Mouse (Mus musculus): ENCODE data around the gene 1700037H04Rik. TPM values are rescaled to one million over a fixed set of nuclear protein-coding genes. Genes with fewer than 3 reads are reported as not detected.
A peak's percentile ranks its signal among the peaks of the same experiment; 100 is the strongest.

The 1700037H04Rik gene
- total RNA-seq, 2 experiments from 2014 or later = 9.7 to 12.8 TPM

DNA sequence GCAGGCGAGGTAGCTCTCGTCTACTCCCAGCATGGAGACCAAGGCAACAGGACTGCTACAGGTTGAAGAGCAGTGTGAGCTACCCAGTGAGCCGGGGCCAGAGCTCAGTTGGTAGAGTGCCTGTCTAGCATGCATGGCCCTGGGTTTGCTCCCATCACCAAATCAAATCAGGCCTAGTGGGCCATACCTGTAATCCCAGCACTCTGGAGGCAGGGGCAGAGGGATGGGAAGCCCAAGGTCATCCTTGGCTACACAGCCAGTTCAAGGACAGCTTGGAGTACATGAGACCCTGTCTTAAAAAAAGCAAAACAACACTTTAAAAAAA lies 10.7 kb downstream of the 1700037H04Rik start:
- no peak for DNase-seq
- intact Hi-C loops (cut with DNase I) = no loop called here

DNA sequence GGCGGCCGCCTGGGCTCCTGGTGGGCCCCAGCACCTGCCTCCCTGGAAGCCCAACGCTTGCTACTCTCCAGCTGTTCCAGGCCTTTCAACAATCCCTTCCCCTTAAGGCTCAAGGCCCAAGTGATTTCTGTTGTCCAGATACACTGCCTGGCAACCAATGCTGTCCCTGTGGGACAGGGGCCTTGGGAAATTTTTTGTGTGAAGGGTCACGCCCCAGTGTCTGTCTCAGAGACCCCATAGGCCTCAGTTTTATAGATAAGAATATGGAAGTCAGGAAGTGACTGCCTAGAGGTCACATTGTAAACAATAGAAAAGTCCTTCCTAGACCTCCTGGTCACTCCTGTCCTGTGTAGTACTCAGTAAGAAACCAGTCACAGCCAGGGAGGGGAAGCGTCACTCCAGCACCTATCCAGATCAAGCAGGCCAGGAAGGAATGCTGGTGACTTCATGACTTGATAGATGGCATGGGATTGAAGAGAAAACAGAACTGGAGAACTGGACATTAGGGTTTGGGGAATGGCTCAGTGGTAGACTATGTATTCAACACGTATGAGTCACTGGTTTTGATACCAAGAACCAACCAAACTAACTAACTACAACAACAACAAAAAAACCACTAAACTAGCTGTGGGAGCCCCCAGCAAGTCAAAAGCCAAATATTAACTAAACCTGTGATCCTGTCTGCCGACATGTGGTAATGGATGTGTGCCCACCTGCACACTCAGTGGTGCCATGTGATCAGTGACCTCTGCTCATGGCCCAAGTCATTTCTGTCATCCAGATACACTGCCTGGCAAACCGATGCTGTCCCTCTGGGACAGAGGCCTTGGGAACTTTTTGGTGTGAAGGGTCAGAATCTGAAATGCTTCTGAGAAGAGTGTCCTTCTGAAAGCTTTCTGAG lies 11.3 kb downstream of the 1700037H04Rik start:
- DNase-seq = no peak
- intact Hi-C loops (cut with DNase I) = no loop called here

GRCm38 (mm10) chr2:131147043-131147365 lies 12.9 kb downstream of the 1700037H04Rik start:
- no peak for DNase-seq
- intact Hi-C loops (cut with DNase I) = no loop called here

- intact Hi-C loops (cut with DNase I) = no loop called here
- DNase-seq = no peak
These were observed 13.5 kb downstream of the 1700037H04Rik start for GRCm38 (mm10) chr2:131146193-131147042.

GRCm38 (mm10) chr2:131145536-131145935 lies 14.3 kb downstream of the 1700037H04Rik start:
- no peak for DNase-seq
- intact Hi-C loops (cut with DNase I) = no loop called here

DNA sequence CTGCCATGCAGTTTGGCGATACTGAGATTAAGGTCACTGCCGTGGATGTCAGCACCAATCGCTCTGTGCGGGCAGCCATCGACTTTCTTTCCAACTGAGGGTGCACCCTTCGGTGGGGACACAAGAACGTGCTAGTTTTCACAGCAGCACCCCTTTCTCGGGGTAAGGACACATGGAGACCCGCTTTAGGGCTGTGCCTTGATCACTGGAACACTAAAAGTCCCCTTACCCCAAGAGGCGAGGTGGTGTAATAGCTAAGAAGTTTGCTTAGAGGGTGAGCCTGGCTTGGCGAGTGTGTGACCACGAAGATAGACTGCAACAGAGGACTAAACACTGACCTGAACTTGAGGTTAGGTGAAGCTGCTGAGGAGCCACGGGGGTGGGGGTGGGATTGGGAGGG lies 14.8 kb downstream of the 1700037H04Rik start:
- intact Hi-C loops (cut with DNase I) = no loop called here
- no peak for DNase-seq

DNA sequence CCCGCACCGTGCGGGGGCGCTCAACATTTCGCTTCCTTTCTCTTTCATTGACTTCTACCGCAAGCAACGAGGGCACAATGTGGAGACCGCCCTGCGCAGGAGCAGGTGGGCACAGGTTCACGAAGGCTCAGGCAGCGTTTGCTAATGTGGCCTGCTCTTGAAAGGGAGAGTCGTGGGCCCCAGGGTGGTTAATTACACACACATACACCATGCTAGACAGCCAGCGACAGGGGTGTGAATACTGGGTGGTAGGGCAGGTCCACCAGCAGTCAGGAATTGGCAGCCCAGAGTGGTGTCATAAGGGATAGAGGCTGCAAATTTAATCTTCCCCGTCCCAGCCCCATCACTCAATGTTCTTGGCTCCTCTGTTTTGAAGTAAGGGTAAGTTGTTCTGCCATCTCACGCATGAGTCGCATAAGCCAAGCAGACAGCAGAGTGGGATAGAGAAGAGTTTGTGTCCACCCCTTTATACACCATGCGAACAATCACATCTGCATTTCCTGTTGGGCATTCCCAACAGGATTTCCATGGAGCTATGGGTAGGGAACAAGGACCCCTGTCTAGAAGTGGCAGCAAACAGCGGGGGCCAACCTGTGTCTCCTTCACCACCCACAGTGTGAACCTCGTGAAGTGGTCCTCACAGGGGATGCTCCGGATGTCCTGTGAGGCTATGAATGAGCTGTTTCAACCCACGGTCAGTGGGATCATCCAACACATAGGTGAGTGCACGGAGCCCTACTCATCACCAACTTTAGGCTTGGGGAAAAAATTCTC lies 16.7 kb downstream of the 1700037H04Rik start:
- intact Hi-C loops (cut with DNase I) = no loop called here
- no peak for DNase-seq

- DNase-seq = peak; percentile 83 to 86
- intact Hi-C loops (cut with DNase I) = loop anchor here (1.0 kb wide), 1 partner anchor 47 kb away; no protein-coding TSS in a partner anchor
These were observed 17.3 kb downstream of the 1700037H04Rik start for GRCm38 (mm10) chr2:131142592-131142991.

- DNase-seq = no peak
- intact Hi-C loops (cut with DNase I) = no loop called here
These were observed 18.4 kb downstream of the 1700037H04Rik start for GRCm38 (mm10) chr2:131141336-131141986.

DNA sequence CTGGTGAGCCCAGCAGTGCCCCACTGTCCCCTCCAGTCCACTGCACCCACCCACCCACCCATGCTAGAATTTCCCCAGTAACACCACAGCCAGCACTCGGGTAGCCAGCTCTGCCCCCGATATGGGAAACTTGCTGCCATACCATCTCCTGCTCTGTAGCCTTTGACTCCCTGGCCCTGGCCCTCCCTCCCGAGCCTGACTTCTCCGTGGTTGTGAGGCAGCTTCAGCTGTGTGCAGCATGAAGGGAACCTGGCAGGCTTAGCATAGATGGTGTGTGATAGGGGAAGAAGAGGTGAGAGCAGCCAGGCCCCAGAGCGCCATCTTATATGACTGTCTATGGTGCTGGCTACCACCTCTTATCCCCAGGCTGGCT lies 19.4 kb downstream of the 1700037H04Rik start:
- no peak for DNase-seq
- intact Hi-C loops (cut with DNase I) = no loop called here

DNA sequence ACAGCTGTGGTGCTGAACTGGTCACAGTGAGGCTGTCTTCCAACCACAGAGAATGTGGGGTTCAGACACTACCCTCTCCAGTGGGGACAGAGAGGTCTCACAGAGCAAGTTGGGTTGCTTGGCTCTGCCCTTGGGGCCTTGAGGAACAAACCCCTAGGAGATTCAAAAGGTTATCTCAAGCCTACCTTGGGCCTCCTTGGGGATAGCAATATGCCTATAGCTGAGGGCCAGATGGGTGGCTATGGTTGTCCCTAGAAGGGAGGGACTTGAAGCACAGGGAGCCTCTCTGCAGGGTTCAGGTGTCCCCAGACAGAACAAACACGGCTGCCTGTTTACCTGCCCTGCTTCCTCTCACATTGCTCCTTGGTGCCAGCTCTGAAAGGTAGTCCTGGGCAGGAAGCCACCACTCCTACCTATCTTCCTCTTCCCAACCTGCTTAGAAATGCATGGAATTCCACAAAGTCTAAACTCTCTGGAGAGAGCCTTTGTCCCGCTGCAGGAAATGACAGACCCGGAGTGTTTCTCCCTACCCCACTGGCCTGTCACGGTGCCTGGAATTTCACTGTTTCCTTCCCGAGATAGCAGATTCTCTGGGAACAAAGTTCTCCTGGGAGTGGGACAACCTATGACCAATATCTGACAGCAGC lies 19.9 kb downstream of the 1700037H04Rik start:
- peak in 1 of 2 experiments; percentile 42 for DNase-seq
- intact Hi-C loops (cut with DNase I) = no loop called here

- DNase-seq = peak in 1 of 2 experiments; percentile 2
- intact Hi-C loops (cut with DNase I) = no loop called here
These were observed 20.6 kb downstream of the 1700037H04Rik start for GRCm38 (mm10) chr2:131139287-131139686.

GRCm38 (mm10) chr2:131138760-131139159 lies 21.1 kb downstream of the 1700037H04Rik start:
- intact Hi-C loops (cut with DNase I) = no loop called here
- peak in 1 of 2 experiments; percentile 1 for DNase-seq

DNA sequence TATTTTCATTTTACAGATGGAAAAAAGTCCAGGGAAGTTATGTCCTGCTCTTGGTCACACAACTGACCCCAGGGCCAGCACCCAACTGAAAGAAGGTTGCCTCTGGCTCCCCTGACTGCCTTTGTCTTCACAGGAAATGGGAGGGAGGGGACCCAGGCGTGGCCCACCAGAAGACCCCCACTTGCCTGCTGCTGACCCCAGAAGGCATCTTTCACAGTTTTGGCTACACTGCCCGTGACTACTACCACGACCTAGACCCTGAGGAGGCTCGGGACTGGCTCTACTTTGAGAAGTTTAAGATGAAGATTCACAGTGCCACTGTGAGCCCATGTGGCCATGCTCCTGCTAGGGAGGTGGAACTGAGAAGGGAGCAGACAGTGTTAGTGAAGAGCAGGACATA lies 21.6 kb downstream of the 1700037H04Rik start:
- DNase-seq = peak in 1 of 2 experiments; percentile 1
- intact Hi-C loops (cut with DNase I) = no loop called here

DNA sequence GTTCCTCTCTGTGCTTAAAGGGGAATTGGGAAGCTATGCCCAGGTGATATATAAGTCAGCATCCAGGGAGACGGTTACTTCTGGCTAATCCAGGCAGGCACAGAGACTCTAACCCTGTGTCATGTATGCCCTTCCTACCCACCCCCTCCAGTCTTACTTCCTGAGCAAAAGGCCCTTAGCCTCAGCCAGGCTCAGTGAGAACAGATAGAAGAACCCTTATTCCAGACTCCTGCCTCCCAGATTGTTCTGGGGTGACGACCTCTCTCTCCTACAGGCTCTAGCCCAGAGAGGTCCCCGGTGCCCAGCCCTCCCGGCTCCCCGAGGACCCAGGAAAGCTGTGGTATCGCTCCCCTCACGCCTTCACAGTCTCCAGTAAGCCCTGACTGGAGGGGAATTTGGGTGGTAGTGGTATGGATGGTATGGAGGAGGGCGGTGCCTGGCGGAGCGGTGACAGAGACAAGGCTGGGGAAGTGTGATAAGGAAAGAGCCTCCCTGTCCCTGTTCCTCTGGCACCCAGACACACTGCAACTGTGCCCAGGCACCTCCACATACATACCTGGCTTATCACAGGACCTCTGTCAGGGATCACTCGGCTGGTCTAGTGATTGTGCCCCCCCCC lies 24.3 kb downstream of the 1700037H04Rik start:
- peak; percentile 1 to 6 for DNase-seq
- intact Hi-C loops (cut with DNase I) = no loop called here

DNA sequence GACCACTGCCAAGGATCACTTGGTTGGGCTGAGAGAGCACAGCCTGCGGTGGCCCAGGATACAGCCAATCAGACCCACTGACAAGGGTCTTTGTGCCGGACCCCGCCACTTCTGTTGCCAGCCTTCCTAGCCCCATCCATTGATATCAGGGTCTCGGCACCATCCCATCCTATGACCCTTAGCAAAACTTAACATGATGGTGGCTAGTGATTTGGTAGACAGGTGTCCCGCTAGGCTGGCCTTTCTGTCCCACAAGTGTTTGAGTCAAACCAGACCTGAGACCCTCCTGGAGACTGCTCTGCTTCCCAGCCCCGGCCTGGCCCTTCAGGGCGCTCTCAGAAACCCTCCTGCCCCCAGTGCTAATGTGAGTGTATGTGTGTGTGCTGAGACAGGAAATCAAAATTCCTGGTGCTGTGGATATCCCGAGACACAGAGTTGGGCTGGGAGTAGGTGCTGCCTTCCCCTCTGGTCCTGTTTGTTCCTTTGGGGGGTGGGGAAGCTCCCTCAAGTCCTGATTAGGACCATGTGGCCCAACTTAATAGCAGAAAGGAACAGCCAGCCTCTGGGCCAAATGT lies 25.0 kb downstream of the 1700037H04Rik start:
- intact Hi-C loops (cut with DNase I) = no loop called here
- peak in 1 of 2 experiments; percentile 13 for DNase-seq

DNA sequence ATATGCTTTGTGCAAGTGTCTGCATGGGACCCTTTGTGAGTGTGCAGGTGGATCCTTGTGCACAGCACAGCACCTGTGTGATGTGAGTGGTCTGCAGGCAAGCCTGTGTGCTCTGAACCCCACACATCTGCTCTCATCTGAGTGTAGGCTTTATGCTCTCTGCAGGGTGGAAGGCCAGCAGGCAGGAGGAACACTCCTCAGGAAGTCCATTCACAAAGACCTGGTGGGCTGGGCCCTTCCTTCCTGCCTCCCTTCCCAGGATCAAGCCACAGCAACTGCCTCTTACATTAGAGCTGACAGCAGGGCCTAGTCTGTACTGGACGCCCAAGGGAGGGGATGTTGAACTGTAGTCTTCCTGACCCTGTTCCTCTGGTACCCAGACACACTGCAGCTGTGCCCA lies 25.5 kb downstream of the 1700037H04Rik start:
- intact Hi-C loops (cut with DNase I) = no loop called here
- DNase-seq = peak; percentile 56 to 60

DNA sequence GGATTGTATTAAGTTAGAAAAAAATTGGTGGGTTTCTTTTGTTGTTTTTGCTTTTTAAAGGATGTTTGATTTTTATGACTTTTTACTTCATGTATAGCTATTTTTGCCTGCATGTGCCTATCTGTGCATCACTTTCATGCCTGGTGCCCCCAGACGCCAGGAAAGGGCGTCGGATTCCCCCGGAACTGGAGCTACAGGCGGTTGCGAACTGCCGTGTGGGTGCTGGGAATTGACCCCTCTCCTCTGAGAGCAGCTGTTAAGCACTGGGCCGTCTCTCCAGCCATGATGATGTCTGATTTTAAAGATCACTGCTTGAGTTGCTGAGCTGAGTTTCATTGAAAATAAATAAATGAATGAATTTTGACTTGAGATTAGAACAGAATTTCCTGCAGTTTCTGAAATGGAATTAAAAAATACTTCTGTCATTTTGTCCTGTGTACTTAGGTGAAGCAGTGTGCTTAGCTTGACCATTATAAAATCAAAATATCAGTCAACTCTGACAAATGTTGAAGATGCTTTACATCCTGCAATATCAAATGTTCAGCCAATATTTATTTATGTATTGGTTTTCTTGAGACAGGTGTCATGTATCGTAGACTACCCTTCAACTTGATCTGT lies 26.8 kb downstream of the 1700037H04Rik start, which contains the start of gene Gm11037:
TSS of gene Gm11037 (plus strand) at position 568 of the 618 bp plus-strand sequence.
- intact Hi-C loops (cut with DNase I) = no loop called here
- DNase-seq = peak in 1 of 2 experiments; percentile 0
